9 mouse cellular contexts compared by ENCODE assay signal in the genomic region with DNA sequence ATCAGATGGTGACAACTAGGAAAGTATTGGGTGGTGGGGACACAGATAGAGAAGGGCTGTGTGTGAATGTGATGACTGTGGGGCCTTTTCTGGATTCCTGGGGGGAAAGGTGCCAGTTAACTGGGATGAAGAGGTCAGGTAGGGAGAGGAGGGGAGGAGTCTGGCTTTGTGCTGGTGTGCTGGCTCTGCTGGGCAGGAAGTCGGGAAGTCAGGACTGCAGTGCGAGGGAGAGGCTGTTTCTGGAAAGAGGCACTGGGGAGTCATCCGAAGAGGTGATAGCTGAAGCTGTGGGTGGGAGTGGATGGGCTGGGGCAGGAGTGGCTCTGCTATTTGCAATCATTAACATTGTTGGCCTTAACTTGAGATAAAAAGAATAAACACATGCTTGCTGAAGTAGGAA. TPM values are rescaled to one million over a fixed set of nuclear protein-coding genes. Genes with fewer than 3 reads are reported as not detected.
DNase-seq lines count a peak whose midpoint lies in the region; ATAC-seq lines count a peak whose summit lies in the region.
"Had no signal": no experiment of that assay in that cellular context is flagged by ENCODE, and none has a peak within 500 bp of the region (broad histone marks: within the 10 kb centered on the region; RNA-seq: fewer than 3 reads in every experiment).

No protein-coding gene starts in this region.

- H3K4me1 ChIP-seq in liver, embryonic 12.5 days: no peaks in the 10 kb centered on the region
- peaks cover 13% of the 10 kb centered on the region for H3K4me1 ChIP-seq in heart, embryonic 15.5 days (replicated peaks)
- no peaks in the 10 kb centered on the region for H3K4me1 ChIP-seq in stomach, embryonic 16.5 days (ENCODE audit: control insufficient read depth, insufficient read depth, low read length)
- peaks cover 18% of the 10 kb centered on the region for H3K4me1 ChIP-seq in forebrain, embryonic 10.5 days
- H3K4me1 ChIP-seq: liver, embryonic 15.5 days had no signal

- H3K4me2 ChIP-seq in liver, embryonic 12.5 days: no peak overlapping the region
- no peak overlapping the region for H3K4me2 ChIP-seq in heart, embryonic 15.5 days
- H3K4me2 ChIP-seq in stomach, embryonic 16.5 days (ENCODE audit: low read depth, low read length): no peak overlapping the region
- H3K4me2 ChIP-seq: liver, embryonic 15.5 days had no signal

- H3K27ac ChIP-seq in liver, embryonic 12.5 days: no peak overlapping the region
- peak overlapping the region; percentile 32 for H3K27ac ChIP-seq in heart, embryonic 15.5 days
- H3K27ac ChIP-seq in stomach, embryonic 16.5 days (ENCODE audit: low read length): peak overlapping the region; percentile 5; the same call in 1 of the 2 replicates
- no peak overlapping the region for H3K27ac ChIP-seq in forebrain, embryonic 10.5 days
- H3K27ac ChIP-seq: liver, embryonic 15.5 days had no signal

- H3K4me3 ChIP-seq in liver, embryonic 12.5 days: no peak overlapping the region
- no peak overlapping the region for H3K4me3 ChIP-seq in heart, embryonic 15.5 days
- H3K4me3 ChIP-seq in stomach, embryonic 16.5 days (replicated peaks; ENCODE audit: low read length): no peak overlapping the region
- H3K4me3 ChIP-seq in forebrain, embryonic 10.5 days: no peak overlapping the region
- H3K4me3 ChIP-seq: liver, embryonic 15.5 days had no signal

- no peak overlapping the region for H3K9ac ChIP-seq in liver, embryonic 12.5 days
- no peak overlapping the region for H3K9ac ChIP-seq in heart, embryonic 15.5 days
- no peak overlapping the region for H3K9ac ChIP-seq in stomach, embryonic 16.5 days (ENCODE audit: low read length)
- H3K9ac ChIP-seq: liver, embryonic 15.5 days had no signal

- H3K36me3 ChIP-seq in liver, embryonic 12.5 days: no peaks in the 10 kb centered on the region
- no peaks in the 10 kb centered on the region for H3K36me3 ChIP-seq in heart, embryonic 15.5 days
- H3K36me3 ChIP-seq in stomach, embryonic 16.5 days (ENCODE audit: control insufficient read depth, insufficient read depth, low read length): no peaks in the 10 kb centered on the region
- H3K36me3 ChIP-seq in forebrain, embryonic 10.5 days (replicated peaks): no peaks in the 10 kb centered on the region
- H3K36me3 ChIP-seq: liver, embryonic 15.5 days had no signal

- peak; percentile 10 for DNase-seq in liver
- peak; percentile 30 to 45 for DNase-seq in kidney, postnatal 4 days
- no peak for DNase-seq in forebrain, embryonic 10.5 days (ENCODE audit: extremely low spot score, low spot score)
- DNase-seq in left cerebral cortex, adult 11 months (ENCODE audit: low spot score): no peak

- no peaks in the 10 kb centered on the region for H3K27me3 ChIP-seq in liver, embryonic 12.5 days (replicated peaks)
- H3K27me3 ChIP-seq in heart, embryonic 15.5 days: no peaks in the 10 kb centered on the region
- H3K27me3 ChIP-seq in stomach, embryonic 16.5 days (ENCODE audit: control insufficient read depth, insufficient read depth, low read length): no peaks in the 10 kb centered on the region
- no peaks in the 10 kb centered on the region for H3K27me3 ChIP-seq in forebrain, embryonic 10.5 days (ENCODE audit: poor library complexity, severe bottlenecking)
- H3K27me3 ChIP-seq: liver, embryonic 15.5 days had no signal

- no peak for ATAC-seq in liver, embryonic 12.5 days
- 0 out of 2 replicates have a peak, but pooled peaks have one; percentile 10 for ATAC-seq in heart, embryonic 15.5 days (replicated peaks; ENCODE audit: insufficient number of reproducible peaks, insufficient read depth, low FRiP score, low read depth)
- ATAC-seq in stomach, embryonic 16.5 days (ENCODE audit: insufficient read depth, low FRiP score): peak; percentile 91; the same call in 1 of the 2 replicates
- ATAC-seq in megakaryocyte-erythroid progenitor cell, adult 5-6 weeks (replicated peaks; ENCODE audit: low FRiP score, low TSS enrichment, poor library complexity, severe bottlenecking): no peak

- WGBS in liver, embryonic 12.5 days (ENCODE audit: insufficient replicate concordance): 36% methylated on average over 3 of the region's 3 CpGs
- WGBS in heart, embryonic 15.5 days: 8% methylated on average over 3 of the region's 3 CpGs
- WGBS in stomach, embryonic 16.5 days: 22% methylated on average over 3 of the region's 3 CpGs
- 72% methylated on average over 3 of the region's 3 CpGs for WGBS in forebrain, embryonic 10.5 days

- H3K9me3 ChIP-seq in liver, embryonic 12.5 days (replicated peaks): no peaks in the 10 kb centered on the region
- no peaks in the 10 kb centered on the region for H3K9me3 ChIP-seq in heart, embryonic 15.5 days (replicated peaks)
- no peaks in the 10 kb centered on the region for H3K9me3 ChIP-seq in stomach, embryonic 16.5 days (replicated peaks; ENCODE audit: control insufficient read depth, low read length)
- H3K9me3 ChIP-seq in forebrain, embryonic 10.5 days: no peaks in the 10 kb centered on the region; the same call in 1 of the 2 replicates
- H3K9me3 ChIP-seq: liver, embryonic 15.5 days had no signal

RNA-seq across cellular contexts. Expression of gene Plce1, which starts 23.7 kb away (rescaled TPM):
- polyA plus RNA-seq in liver, embryonic 12.5 days (2016; fragmentation: Nextera tagmentation; extraction: Ambion mirVana): 0.82 and 0.89 TPM in 2 replicates
- polyA plus RNA-seq in heart, embryonic 15.5 days (2015; fragmentation: Nextera tagmentation; extraction: Ambion mirVana): 7.3 and 7.8 TPM in 2 replicates
- polyA plus RNA-seq in stomach, embryonic 16.5 days (2015; fragmentation: Nextera tagmentation; extraction: Ambion mirVana): 8.5 and 9.8 TPM in 2 replicates
- total RNA-seq in megakaryocyte-erythroid progenitor cell, adult 5-6 weeks (2014; fragmentation: Nextera tagmentation): not detected in 2 replicates
- not detected in 2 replicates for total RNA-seq in megakaryocyte-erythroid progenitor cell, adult 5-6 weeks (2017)
- 2.8 and 2.9 TPM in 2 replicates for polyA plus RNA-seq in forebrain, embryonic 10.5 days (2016; fragmentation: Nextera tagmentation; extraction: Ambion mirVana)

Comparison
In these comparisons a context has a peak if more than half of its experiments do, and no peak if none do; other contexts are left out.
1. DNase-seq: peak in liver (single experiment) and kidney, postnatal 4 days (2 of 2); none in forebrain, embryonic 10.5 days (single experiment) and left cerebral cortex, adult 11 months (single experiment).
2. ATAC-seq: peak in heart, embryonic 15.5 days (single experiment) and stomach, embryonic 16.5 days (single experiment); none in liver, embryonic 12.5 days (single experiment) and megakaryocyte-erythroid progenitor cell, adult 5-6 weeks (single experiment).
3. H3K27ac ChIP-seq: peak in heart, embryonic 15.5 days (single experiment) and stomach, embryonic 16.5 days (single experiment); none in liver, embryonic 12.5 days (single experiment) and forebrain, embryonic 10.5 days (single experiment).